Mouse (Mus musculus) embryonic fibroblast, embryonic 13.5 days (primary cell): Measurements from ENCODE around the gene Leo1. TPM values are rescaled to one million over a fixed set of nuclear protein-coding genes. Genes with fewer than 3 reads are reported as not detected.
A peak's percentile ranks its signal among the peaks of the same experiment; 100 is the strongest.

Experiments
- H3K27ac ChIP-seq: 2 replicates; pipeline ENCODE4 v1.5.1; 2012; ENCODE audit warnings: low read length, control low read depth, inconsistent platforms; ENCODE audit not compliant: insufficient read depth
- H3K4me1 ChIP-seq: 2 replicates; pipeline ENCODE4 v1.6.1; 2011; ENCODE audit warnings: low read length; ENCODE audit not compliant: control insufficient read depth, insufficient read depth
- H3K4me3 ChIP-seq: 2 replicates; pipeline ENCODE4 v1.5.1; 2011; ENCODE audit warnings: mild to moderate bottlenecking, control low read depth, low read length; ENCODE audit not compliant: insufficient read depth
- CTCF ChIP-seq: IDR thresholded peaks from 2 replicates; pipeline ENCODE4 v1.5.1; 2011; ENCODE audit warnings: mild to moderate bottlenecking, control low read depth, low read length, moderate library complexity, borderline replicate concordance; ENCODE audit not compliant: insufficient read depth
- POLR2A ChIP-seq: IDR thresholded peaks from 2 replicates; pipeline ENCODE4 v1.6.1; 2011; ENCODE audit warnings: low read depth, mild to moderate bottlenecking, control low read depth, low read length, moderate library complexity
- polyA plus RNA-seq: library from polyadenylated mRNA; stranded (reverse); fragments of >200 nt; gene quantifications from 2 replicates; pipeline ENCODE4 v1.2.4, GENCODE M21; 2011; ENCODE audit warnings: low read depth; ENCODE audit not compliant: missing spikeins, insufficient read length

The Leo1 gene
- polyA plus RNA-seq, 1 experiment: 29.6 TPM

DNA sequence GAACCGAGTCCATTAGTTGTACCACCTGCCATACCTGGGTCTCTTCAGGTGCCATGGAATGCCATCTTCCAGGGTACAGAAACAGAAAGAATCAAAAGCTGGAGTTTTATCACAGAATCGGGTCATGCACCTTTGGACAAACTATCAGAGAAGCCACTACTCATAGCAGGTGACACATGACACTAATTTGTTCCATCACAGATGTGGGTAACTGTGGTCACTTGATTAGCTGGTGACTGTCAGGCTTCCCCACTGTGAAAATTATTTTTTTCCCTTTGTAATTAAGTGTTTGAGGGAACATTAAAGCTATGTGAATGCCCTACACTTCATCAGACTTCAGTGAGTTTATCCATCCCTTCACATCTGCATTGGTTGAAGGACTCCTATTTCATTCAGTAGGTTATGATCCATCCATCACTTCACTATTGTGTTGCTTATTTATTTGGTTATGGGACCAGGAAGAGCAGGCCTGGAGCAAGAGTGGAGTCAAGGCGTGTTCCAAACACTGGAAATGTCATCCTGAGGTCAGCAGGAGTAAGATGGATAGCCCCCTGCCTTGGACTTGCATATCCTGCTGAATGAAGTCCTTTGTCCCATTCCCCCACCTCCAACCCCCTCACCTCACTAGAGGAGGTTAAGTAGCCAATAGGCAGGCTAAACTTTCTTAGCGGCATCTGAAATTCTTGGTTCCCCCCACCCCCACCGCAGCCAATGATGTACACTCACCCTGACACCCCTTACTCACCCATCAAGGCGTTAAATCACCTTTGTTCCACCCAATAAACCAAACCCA lies 16.8 kb upstream of the Leo1 start:
- Histone ChIP-seq H3K4me3 (no peak overlapping the region), H3K27ac (peak overlapping the region; percentile 90; the same call in 1 of the 2 replicates), H3K4me1 (peaks cover 25% of the 10 kb centered on the region)
- TF ChIP-seq POLR2A: no peak

DNA sequence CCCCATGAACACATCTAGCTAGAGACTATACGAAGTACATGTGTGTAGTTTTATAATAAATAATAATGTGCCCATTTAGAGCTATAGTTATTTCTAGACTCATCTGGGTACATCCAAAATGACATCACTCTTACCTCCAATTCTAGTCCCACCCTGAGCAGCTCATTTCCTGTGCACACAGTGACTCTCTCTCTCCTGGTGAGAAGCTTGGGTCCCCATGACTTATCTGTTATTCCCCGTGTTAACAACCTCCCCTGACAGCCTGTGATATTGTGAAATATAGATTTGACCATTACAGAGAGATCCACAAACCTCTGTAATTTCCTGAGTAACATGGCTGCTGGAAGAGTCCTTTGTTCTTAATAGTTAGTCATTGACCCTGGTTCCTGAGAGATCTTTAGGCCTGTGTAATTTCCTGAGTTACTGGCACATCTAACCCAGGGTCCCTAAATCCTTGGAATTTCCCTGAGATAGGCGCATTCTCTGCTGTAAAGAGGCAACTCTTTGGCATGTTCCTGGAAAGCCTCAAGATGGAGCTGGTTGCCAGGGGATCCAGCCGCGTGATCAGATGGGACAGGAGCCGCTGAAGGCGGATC lies 15.4 kb upstream of the Leo1 start:
- TF ChIP-seq POLR2A: no peak
- TF ChIP-seq CTCF: no peak
- Histone ChIP-seq H3K4me1 (peaks cover 29% of the 10 kb centered on the region), H3K27ac (peak overlapping the region; percentile 42; the same call in 1 of the 2 replicates), H3K4me3 (no peak overlapping the region)

DNA sequence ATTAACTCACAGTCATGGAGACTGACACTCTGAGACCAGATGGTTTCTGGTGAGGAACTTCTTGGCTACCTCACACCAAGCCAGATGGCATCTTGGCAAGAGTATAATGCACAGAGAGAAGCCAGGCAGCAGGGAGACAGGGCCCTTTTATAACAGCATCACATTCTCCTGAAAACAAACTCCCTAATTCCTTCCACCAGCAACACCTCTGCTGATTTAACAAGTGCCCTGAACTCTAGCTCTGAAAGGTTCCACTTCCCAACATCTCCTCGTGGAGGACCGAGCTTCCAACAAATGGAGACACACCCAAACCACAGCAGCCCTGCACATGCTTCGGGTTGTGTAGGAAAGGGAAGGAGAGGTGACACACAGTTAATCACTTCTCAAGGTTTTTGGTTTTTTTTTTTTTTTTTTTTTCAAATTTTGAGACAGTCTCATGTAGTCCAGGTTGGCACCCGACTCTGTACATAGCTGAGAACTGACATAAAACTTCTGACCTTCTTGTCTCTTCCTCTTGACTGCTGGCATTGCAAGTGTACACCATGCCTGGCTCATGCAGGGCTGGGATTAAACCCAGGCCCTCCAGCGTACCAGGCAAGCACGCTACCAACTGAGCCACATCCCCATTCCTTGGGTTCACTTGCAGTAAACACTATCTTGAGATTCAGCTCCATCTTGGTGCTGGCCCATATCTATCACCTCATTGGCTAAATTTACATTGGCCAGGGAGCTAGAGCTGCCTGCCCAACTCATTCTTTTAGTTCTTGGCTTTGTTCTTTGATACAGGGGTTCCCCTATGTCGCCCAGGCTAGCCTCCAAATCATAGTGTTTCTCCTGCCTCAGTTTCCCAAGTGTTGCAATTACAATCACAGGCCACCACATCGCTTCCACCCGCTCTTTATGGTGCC lies 13.7 kb upstream of the Leo1 start:
- H3K4me1 ChIP-seq: peaks cover 31% of the 10 kb centered on the region
- TF ChIP-seq CTCF (no peak), POLR2A (no peak)
- H3K4me3 ChIP-seq: no peak overlapping the region
- H3K27ac ChIP-seq: 0 out of 2 replicates have a peak overlapping the region, but pooled peaks have one; percentile 35

DNA sequence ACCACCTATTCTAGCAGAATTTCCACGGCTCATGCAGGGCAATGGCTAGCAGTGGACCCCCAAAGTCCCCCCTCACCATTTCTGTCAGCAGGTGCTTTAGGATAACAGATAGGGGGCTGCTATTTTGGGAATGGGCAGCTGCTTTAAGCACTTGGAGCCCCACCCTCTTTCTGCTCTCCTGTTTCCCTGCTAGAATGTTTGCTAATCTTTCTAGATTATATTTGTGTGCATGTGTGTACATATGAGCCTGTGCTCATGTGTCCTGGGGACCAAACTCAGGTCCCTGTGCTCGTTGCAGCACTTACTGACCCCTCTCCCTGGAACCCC lies 13.1 kb upstream of the Leo1 start:
- H3K27ac ChIP-seq: no peak overlapping the region
- no peak for TF ChIP-seq CTCF
- peaks cover 25% of the 10 kb centered on the region for H3K4me1 ChIP-seq
- no peak overlapping the region for H3K4me3 ChIP-seq

DNA sequence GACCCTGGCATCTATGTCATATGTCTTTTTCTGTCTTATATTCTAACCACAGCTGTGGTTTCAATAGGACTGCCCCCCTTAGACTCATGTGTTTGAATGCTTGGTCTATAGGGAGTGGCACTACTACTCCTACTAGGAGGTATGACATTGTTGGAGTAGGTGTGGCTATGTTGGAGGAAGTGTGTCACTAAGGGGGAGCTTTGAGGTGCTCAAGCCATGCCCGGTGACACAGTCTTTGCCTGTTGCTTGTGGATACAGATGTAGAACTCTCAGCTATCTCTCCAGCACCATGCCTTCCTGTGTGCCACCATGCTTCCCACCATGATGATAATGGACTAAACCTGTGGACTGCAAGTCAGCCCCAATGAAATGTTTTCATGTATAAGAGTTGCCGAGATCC lies 12.3 kb upstream of the Leo1 start:
- Histone ChIP-seq H3K4me3 (no peak overlapping the region), H3K4me1 (peaks cover 19% of the 10 kb centered on the region), H3K27ac (no peak overlapping the region)
- no peak for TF ChIP-seq POLR2A
- no peak for TF ChIP-seq CTCF

DNA sequence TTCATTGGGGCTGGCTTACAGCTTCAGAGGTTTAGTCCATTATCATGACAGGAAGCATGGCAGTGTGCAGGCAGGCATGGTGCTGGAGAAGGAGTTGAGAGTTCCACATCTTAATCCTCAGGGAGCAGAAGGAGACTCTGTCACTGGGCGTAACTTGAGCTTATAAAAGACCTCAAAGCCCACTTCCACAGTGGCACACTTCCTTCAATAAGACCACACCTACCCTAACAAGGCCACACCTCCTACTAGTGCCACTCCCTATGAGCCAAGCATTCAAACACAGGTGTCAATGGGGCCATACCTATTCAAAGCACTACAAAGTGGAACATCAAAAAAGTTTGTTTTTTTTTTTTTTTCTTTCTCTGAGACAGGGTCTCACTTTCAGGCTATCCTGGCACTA lies 11.7 kb upstream of the Leo1 start:
- Histone ChIP-seq H3K4me3 (no peak overlapping the region), H3K27ac (no peak overlapping the region), H3K4me1 (peaks cover 15% of the 10 kb centered on the region)
- no peak for TF ChIP-seq CTCF
- no peak for TF ChIP-seq POLR2A

DNA sequence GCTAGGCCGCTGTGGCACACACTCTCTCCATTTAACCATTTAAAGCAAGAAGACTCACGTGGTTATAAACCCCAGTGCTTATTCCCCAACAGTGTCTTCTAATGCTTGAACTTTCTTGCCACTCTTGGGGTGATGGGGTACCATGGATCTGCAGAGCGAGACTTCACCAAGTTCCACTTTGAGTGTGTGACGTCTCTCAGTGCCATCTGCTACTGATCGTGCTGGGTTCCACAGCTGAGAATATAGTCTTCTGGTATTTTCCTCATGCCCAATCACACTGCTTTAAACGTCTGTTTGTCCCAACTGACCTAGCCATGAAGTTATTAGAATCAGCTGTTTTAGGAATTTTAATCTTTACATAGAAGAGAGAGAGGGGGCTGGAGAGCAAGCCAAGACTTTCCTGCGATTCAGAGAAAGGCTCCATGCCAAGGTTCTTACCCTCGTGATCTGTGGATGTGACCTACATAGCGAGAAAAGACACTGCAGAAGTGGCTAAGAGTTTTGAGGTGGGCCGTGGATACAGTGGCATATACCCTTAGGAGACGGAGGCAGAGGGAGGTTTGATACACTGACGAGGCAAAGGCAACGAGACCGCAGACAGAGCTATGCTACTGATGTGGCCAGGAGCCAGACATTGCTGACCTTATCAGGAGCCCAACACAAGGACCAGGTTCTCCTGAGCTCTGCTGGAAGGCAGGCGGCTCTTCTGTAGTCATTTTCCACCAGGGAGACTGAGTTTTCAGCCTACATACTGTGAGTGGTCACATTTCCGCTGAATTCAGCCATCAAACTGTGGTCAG lies 10.3 kb upstream of the Leo1 start:
- TF ChIP-seq POLR2A: no peak
- no peak for TF ChIP-seq CTCF

DNA sequence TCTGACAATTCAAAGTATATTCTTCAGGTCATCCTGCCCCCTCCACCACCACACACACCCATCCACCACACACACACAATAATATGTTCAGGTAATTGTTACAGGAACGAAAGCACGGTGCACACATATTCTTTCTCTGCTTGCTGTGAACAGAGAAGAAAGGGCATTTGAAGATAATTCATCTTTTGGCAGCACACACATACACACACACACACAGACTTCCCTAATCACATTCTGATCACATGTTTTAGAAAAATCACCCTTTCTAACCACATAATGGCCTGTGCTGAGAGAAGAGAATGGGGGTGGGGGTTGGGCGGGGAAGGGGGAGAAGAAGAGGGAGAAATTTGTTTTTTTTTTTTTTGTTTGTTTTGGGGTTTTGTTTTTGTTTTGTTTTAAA lies 8.6 kb upstream of the Leo1 start:
- Histone ChIP-seq H3K4me3 (no peak overlapping the region), H3K4me1 (peaks cover 13% of the 10 kb centered on the region), H3K27ac (no peak overlapping the region)
- TF ChIP-seq CTCF (no peak), POLR2A (no peak)

More for the DNA sequence above, 10.3 kb upstream of the Leo1 start:
- peak overlapping the region; percentile 15 for H3K27ac ChIP-seq
- H3K4me3 ChIP-seq: no peak overlapping the region
- H3K4me1 ChIP-seq: peaks cover 13% of the 10 kb centered on the region

DNA sequence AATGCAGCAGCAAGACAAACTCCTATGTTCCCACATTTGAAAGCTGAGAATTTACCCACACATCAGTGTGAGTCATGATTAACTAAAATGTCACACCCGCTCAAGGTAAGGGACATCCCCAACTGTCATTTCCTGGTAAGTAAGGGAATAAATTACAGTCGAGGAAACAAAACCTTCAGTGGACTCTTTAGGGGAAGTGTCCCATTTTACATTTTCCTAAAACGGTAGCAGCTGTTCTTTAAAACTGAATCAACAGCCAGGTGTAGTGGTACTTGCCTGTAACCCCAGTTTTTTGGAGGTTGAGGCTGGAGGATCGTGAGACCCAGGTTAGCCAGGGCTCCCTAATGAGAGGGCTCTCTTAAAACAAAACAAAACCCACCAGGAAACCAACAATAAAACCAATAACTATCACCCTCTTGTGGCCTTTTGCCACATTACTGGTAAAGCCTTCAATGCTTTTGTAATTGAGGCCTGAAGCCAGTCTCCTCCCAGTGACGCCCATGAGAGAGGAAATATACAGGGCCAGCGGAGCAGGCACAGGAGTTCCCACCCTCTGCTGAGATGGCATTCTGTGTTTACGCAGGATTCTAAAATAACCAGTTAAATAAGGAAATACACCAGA lies 7.0 kb upstream of the Leo1 start:
- H3K4me3 ChIP-seq: no peak overlapping the region
- peak overlapping the region; percentile 63 for H3K27ac ChIP-seq
- TF ChIP-seq CTCF (no peak), POLR2A (no peak)
- H3K4me1 ChIP-seq: peaks cover 13% of the 10 kb centered on the region
